Mouse (Mus musculus) heart, postnatal 0 days (tissue): ENCODE results near the gene Trim27.

ENCODE experiments used
- CTCF ChIP-seq: IDR thresholded peaks from 2 replicates; pipeline ENCODE4 v1.5.1; 2016; ENCODE audit warnings: antibody characterized with exemption, control low read depth, low read depth
- EP300 ChIP-seq: IDR thresholded peaks from 2 replicates; pipeline ENCODE4 v1.6.1; 2016; ENCODE audit warnings: antibody characterized with exemption, low read depth

DNA sequence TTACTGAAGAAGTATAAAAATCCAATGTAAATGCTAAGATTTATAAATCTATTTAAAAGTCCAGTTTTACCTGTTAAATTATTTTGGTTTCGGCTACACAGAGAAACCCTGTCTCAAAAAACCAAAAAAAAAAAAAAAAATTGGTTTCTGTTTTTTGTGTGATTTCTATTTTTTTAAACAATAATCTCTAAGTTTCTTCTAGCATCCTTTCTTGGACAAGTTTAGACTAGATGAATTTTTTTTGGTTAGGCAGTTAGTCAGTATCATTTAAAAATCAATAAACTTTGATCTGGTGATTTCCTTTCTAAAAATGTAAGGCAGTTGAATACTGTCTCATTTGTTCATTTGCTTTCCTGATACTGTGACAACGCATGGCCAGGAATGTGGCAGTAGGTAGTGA, 19.1 kb downstream of the Trim27 start:
- no peak for TF ChIP-seq CTCF
- no peak for TF ChIP-seq EP300
